Mouse (Mus musculus) heart, adult 2 months (tissue): ENCODE measurements around the gene Asb10.

ENCODE experiments used
- EP300 ChIP-seq: fragments of 200-500 bp; IDR thresholded peaks from 2 replicates; pipeline ENCODE4 v1.6.1; 2011; ENCODE audit warnings: low read depth, low read length, control low read depth; ENCODE audit not compliant: insufficient read depth
- POLR2A ChIP-seq: fragments of 200-500 bp; IDR thresholded peaks from 2 replicates; pipeline ENCODE4 v1.6.1; 2011; ENCODE audit warnings: mild to moderate bottlenecking, low read depth, low read length, control low read depth; ENCODE audit not compliant: insufficient read depth

GRCm38 (mm10) chr5:24499113-24499512 lies 41.7 kb downstream of the Asb10 start:
- no peak for TF ChIP-seq POLR2A
- no peak for TF ChIP-seq EP300
